Mouse (Mus musculus): ENCODE results near the gene Gkn2. TPM values are rescaled to one million over a fixed set of nuclear protein-coding genes. Genes with fewer than 3 reads are reported as not detected.

The Gkn2 gene
- total RNA-seq (2021), result not detected
- long read RNA-seq, experiment 1, result 0 reads
- long read RNA-seq, experiment 2, result 0 reads

DNA sequence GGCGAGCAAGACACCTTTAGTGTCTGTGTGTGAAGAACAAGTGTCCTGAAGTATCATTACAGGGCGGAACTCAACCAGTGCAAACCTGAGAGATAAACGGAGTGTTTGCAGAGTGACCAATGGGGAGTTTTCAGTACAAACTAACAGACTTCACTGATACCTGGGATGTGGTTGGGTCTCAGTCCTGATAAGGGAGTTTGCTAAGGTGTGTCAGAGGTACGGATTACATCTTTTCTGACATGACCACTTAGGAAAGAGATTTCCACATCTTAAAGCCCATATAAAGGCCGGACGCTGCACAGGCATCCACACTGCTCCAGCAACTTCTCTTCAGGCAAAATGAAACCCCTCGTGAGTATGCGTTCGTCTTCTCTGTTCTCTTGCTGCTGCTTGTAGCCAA lies at the start of gene Gkn2:
Gene Gkn2, plus strand, starts transcription at position 301 of the 400 bp plus-strand sequence.
- no peak for DNase-seq (ENCODE audit: low spot score in 2 of 2)

DNA sequence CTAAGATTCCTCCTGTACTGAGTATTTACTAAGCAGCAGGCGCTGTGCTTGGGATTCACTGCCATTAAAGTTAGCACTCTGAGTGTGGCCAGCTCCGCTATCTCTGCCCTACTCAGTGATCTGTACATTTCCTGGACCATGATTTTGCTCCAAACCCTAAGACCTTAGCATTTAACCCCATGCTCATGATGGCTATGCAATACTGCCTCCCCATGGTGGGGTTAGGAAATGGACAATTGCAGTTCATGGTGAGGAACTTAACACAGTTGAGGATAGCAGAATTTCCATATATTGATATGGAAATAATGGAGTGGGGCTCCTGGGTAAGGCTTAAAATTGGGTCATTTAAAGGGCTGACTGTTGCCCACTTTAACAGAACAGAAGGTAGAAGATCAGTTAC lies 49.8 kb upstream of the Gkn2 start:
- DNase-seq (ENCODE audit: low spot score in 2 of 2), result peak; percentile 33 to 48

GRCm38 (mm10) chr6:87326932-87327331 lies 46.2 kb upstream of the Gkn2 start:
- DNase-seq (ENCODE audit: low spot score in 2 of 2), result no peak

DNA sequence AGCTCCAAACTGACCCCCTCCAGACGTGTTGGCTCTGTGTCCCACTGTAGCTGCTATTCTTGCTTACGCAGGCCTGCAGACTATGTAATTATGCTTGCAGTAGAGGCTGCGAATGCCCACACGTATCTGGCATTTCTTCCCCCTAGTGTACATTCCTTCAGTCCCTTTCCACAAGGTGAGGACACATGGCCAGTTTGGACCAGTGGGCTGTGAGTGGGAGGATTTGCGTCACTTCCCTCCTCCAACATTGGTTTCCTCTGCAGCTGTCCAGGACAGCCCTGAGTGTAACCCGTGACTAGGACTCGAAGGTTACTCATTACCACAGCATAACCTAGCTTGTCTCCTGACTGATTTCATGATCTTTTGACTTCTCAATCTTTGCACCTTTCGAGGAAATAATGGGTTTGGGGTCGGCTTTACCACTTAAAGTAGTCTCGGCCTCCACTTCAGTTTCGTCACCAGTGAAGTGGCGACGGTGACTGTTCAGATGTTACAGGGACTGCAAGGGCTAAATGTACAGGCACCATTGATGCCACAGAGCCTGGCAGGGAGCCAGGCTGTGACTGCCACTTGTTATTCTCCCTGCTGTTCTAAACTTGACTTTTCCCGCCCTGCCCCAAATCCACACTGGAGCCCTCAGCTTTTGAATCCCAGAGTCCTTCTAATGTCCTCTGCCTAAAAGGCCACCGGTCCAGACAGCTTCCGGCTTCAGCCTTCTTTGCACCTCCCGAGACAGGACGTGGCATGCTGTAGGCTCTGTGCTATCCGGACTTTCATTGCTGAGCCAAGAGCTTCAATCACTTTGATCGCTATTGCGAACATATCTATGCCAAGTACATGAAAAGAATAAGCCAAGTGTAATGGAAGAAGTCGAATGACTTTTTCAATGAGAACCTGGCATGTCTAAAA lies 44.6 kb upstream of the Gkn2 start:
- DNase-seq (ENCODE audit: low spot score in 2 of 2), result peak in 1 of 2 experiments; percentile 33

DNA sequence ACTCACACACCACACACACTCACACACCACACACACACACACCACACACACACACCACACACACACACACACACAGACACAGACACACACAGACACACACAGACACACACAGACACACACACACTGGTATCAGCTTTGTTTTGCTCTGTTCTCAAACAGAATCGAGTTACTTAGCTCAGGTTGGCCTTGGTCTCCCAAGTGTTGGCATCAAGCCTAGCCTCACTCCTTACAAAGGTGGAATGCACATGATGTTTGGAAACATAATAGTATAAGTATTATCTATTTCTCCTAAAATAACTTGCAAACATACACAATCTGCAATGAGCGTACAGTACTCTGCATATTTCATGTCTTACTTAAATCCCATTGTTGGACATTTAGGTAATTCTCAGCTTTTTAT lies 40.8 kb upstream of the Gkn2 start:
- DNase-seq (ENCODE audit: low spot score in 2 of 2), result no peak

DNA sequence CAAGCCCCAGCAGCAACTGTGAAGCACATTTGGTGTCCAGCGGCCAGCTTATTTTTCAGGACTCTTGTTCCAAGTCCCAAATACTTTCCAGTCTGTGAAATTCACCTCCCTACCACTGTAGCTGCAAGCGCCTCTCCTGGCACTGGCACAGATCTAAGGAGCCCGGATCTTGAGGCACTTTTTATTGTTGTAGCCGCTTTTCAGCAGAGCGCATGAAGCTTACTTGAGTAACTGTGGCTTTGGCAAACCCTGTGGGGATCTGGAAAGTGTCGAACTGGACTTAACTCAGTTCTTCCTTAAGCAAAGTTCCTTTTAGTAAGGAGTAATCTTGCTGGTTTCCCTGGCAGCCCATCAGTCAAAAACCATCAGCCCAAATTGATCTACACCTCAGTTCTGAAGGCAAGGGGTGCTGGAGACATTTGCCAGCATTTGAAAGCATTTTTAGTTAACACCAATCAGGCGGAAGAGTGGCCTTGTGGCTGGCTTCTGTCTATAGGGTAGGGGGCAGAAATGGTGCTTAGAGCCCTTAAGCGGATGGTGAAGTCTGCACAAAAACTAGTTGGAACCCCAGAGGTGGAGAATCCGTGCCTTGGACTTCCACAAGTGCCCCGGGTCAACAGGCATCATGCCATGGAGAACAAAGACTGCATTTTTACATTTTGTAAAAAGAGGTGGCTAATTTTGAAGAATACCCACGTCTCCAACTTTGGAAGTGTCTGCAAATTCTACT lies 38.6 kb upstream of the Gkn2 start:
- DNase-seq (ENCODE audit: low spot score in 2 of 2), result peak; percentile 53 to 56

- peak; percentile 55 for DNase-seq (ENCODE audit: low spot score in 2 of 2)
Observed at GRCm38 (mm10) chr6:87335091-87335934, 37.8 kb upstream of the Gkn2 start, which contains the start of gene Antxr1. TSS of gene Antxr1 (minus strand) at chr6:87335821.

DNA sequence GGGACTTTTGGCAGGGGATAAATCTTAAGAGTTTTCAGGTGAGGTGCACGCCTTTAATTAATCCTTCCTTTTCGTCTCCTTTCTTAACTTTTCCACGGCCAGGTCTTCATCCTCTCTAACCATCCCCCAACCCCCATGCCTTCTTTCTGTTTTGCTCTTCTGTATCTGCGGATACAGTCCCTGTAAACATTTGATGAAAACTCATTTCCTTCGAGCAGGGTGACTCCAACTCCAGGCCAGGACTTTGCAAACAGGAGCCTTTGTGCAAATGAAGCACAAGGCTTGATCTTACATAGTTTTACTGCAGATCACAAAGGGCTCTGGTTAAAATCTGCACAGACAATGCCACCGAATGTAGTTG lies 37.2 kb upstream of the Gkn2 start:
- no peak for DNase-seq (ENCODE audit: low spot score in 2 of 2)

DNA sequence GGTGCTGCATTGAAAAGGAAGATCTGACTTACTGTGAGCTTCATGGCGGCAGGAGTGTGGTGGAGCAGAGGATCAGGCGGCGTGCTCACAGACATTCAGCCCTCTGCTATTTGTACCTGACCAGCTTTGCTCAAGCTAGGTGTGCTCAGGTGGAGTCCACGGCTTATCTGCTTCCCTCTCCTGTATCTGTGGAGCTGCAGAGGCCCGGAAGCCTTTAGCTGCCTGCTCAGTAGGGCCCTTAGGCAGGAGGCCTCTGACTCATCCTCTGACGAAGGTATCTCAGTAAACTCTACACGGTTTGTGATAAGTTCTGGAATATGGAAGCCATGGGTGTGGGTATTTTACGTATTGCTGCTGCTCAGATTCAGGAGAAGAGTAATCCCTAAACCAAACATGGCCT lies 22.3 kb upstream of the Gkn2 start, which contains the start of gene Gkn1:
Gene Gkn1, minus strand, starts transcription at position 114 of the 400 bp plus-strand sequence.
- no peak for DNase-seq (ENCODE audit: low spot score in 2 of 2)

DNA sequence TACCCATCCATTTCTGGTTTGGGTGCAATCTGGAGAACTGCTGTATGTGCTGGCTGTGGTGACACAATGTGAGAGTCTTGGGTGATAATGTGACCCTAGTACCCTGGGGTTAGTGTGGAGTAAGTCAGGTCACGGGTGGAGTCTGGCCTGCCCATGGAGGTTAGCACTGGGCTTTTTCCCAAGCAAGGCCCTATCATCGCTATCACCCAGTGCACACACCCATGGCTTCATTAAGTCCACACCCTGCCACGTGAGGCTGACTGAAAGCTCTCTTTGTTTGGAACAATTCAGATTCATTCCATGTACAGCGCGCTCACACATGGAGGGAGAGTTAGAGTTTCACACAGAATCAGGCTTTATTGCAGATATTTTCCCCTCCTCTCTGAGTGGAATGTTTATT lies 18.7 kb upstream of the Gkn2 start:
- no peak for DNase-seq (ENCODE audit: low spot score in 2 of 2)

DNA sequence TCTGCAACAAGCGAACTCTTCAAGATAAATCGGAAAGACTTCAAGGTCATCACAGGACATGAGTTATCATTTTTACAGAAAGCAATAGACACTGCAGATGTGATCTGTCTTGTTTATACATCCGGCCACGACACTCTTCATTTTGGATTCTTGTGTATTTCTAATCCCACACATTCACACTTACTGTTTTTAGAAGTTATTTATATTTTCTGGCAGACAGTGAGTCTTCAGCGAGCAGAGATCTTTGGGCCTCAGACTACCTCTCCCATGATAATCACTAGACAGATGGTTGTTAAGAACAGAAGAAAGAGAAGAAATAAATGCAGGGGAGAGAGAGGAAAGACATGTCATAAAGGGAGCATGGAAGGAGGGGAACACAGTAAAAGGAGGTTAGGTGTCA lies 3.9 kb upstream of the Gkn2 start:
- DNase-seq (ENCODE audit: low spot score in 2 of 2), result no peak

DNA sequence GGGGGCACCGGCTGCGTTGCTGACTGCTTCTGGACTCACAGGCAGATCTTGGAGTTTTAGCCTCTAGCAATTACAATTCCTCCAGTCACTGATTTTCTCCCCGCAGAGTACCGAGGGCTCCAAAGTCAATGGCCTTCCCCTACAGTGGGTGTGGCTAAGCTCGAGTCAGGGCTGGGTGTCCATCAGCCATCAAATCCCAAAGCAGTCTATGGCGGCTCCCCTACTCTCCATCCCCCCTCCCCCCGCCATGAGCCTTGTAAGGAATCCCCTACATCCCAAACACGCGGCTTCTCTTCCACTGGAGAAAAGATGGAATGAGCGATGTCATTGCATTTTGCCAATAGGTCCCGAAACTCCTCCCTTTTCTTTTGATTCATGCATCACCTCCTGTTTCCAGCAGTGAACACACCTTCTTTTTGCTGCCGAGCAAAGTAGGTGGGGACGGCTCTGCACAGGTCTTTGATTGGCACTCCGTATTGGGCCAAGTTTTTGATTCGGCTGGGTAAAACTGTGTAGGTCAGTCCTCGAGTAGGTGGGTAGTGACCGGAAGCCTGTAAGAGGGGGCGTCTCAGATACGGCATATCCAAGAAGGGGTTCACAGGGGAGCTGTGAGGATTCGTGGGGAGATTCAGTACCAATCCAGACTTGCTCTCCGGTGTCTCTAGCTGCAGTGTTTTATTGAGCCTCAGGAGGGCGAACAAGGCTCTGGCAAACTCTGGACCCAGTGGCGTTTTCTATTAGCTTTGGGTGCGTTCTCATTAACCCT lies 11.0 kb downstream of the Gkn2 start:
- peak; percentile 27 to 30 for DNase-seq (ENCODE audit: low spot score in 2 of 2)

- DNase-seq (ENCODE audit: low spot score in 2 of 2), result peak; percentile 12 to 21
Observed at GRCm38 (mm10) chr6:87384761-87385160, 11.6 kb downstream of the Gkn2 start.

DNA sequence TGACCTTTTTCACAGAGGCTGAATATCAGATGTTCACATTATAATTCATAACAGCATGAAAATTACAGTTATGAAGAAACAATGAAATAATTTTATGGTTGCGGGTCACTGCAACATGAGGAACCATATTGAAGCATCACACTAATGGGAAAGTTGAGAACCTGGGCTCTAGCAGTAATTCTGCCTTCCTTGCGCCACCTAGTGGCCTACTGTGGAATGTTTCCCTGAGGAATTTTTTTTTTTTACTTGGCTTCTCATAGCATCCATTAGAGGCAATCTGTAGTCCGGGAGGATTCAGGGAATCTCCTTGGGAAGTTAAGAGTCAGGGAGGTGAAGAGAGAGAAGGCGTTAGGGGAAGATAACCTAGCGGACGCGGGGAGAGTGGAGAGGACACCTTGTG lies 13.0 kb downstream of the Gkn2 start:
- peak; percentile 76 to 78 for DNase-seq (ENCODE audit: low spot score in 2 of 2)

DNA sequence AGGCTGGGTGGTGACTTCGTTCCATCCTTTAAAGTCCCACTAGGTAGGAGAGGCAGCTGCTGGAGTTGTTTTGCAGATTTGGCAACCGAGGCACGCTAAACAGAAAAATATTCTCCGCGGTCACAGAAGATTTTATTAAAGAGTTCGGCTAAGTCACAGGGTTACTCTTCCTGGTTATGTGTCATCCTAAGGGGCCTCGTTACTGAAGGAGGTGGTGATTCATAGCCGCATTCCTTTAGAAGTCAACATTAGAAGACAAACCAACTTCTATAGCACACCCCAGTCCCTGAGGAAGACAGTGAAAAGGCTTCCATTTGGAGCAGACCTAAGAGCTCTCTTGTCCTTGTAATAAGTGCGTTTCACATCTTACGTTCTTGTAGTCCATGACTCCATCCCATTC lies 13.5 kb downstream of the Gkn2 start:
- DNase-seq (ENCODE audit: low spot score in 2 of 2), result no peak

GRCm38 (mm10) chr6:87388877-87389276 lies 15.7 kb downstream of the Gkn2 start, which contains the start of gene Gkn3:
TSS of gene Gkn3 (minus strand) at chr6:87388935.
- DNase-seq (ENCODE audit: low spot score in 2 of 2), result no peak

DNA sequence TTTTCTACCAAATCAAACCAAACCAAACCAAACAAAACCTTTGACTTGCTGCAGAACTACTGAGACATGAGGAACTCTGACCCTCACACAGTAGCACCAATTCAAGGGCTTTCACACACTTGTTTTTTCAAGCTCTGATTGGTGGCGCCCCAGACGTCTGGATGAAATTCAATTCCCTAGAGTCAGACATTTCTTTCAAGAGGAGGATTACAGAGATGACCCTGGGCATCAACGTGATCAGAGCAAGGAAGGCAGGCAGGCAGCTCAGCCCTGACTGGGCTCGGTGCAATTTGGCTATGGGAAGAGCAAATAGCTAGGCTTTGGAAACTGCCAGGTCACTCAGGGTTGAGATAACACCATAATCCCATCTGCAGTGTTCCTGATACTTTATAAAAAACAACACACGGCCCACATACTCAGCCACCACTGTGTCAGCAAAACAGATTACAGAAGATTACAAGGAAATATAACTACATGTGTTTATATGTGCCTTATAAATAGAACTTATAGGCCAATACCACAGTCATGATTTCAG lies 16.4 kb downstream of the Gkn2 start:
- DNase-seq (ENCODE audit: low spot score in 2 of 2), result no peak

DNA sequence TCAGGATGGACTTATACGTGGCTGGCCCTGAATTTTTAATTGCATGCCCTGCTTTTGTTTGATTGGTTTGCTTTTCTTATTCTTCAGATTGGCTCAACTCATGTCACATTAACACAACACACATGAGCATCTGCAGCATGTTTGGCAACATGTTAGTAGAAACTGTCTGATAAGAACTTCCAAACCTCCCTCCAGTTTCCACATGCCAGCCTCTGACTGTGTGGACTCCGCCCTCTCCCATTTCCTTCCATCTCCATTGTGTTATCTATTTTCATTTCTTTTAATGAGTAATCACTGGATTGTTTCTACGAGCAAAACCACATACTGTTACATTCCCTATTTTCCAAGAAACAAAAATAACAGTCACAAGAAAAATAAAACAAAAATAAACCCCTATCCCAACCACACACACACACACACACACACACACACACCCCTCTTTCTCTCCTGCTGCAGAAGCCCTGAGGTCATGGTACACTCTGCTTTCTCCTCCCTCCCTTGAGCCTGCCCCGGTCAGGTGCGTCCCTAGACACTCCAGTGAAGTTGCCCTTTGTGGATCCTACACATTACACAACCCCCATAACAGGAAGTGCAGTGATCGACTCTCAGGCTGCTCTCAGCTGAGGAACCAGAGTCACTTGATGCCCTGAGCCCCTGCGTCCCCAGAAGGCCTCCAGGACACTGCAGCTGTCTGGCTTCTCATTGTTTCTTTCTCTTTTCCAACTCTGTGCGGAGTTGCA lies 20.5 kb downstream of the Gkn2 start:
- DNase-seq (ENCODE audit: low spot score in 2 of 2), result no peak

DNA sequence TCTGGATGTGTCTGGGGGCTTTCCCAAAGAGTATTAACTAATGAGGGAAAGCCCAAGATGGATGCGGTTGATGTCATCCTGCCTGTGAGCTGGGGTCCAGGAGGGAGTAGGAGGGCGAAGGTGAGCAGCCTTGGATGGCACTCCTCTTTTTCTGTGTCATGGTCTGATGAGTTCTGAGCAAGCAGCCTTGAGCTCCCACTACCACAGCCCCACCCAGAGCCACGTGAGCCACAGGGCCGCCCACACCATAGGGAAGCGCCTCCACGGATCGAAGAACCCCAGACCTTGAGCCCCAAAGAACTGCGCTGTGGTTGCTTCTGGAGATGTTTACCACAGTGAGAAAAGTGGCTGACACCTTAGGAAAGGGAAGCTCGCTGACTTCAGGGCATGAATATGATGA lies 21.6 kb downstream of the Gkn2 start:
- no peak for DNase-seq (ENCODE audit: low spot score in 2 of 2)
